Mouse (Mus musculus) heart, adult 18-20 months (tissue): ENCODE measurements around the gene Hoxc4. TPM values are rescaled to one million over a fixed set of nuclear protein-coding genes. Genes with fewer than 3 reads are reported as not detected.

Source experiments
- DNase-seq, 2 experiments: peaks; one replicate each; pipeline ENCODE4 v3.0.0; 2021 to 2022; ENCODE audit warnings: mixed read lengths in 1 of 2
- microRNA-seq, 2 experiments: library from miRNA; unstranded; fragments of <30 nt; microRNA quantifications; one replicate each; pipeline ENCODE4 v1.2.0; 2022
- total RNA-seq, 2 experiments: library from RNA; stranded (reverse); gene quantifications; 2 replicates each; pipeline ENCODE4 v1.2.3; 2021

Hoxc4 gene
- total RNA-seq, 2 experiments from 2014 or later, result 0.23 TPM; not detected in 1

DNA sequence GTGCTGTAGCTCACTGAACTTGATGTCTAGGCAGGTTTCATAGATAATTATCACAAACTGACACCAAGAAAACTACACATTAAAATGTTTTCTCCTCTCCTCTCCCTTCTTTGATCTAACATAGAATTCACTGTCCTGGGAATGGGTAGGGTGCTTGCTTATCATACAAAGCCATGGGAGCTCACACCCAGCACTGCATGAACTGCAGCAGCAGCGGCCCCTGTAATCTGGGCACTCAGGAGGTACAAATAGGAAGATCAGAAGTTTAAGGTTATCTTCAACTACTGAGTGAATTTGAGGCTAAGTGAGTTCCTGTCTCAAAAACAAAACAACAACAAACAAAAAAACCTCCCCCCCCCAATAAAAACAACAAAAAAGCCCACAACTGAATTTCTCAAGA is 66.2 kb downstream of the Hoxc4 start:
- DNase-seq, result no peak

GRCm38 (mm10) chr15:103085831-103086671 is 67.3 kb downstream of the Hoxc4 start:
- DNase-seq, result no peak

Small RNA genes within 50 kb of the gene (microRNA-seq; reads per million reads assigned to microRNA genes)
- gene Mir196a-2 (1.5 to 4.1 reads per million in 2 experiments), gene Mir615 (4.6 to 15.1 reads per million in 2 experiments)

Other genes with a start within 250 kb of the Hoxc4 start
- gene Hoxc13, start 97.8 kb upstream of the Hoxc4 start, total RNA-seq, result not detected
- gene Hoxc12, start 82.2 kb upstream of the Hoxc4 start, total RNA-seq, result not detected
- gene Hoxc11, start 64.5 kb upstream of the Hoxc4 start, total RNA-seq, result not detected
- gene Hoxc10, start 52.1 kb upstream of the Hoxc4 start, total RNA-seq, result not detected
- gene Hoxc5, start 51.5 kb upstream of the Hoxc4 start, total RNA-seq, result under 1 TPM in 1 of 2 experiments, not detected in 1; 0.18 TPM
- gene Hoxc9, start 42.5 kb upstream of the Hoxc4 start, total RNA-seq, result not detected
- gene Hoxc8, start 28.3 kb upstream of the Hoxc4 start, total RNA-seq, result not detected
- gene Hoxc6, start 20.7 kb upstream of the Hoxc4 start, total RNA-seq, result under 1 TPM in 1 of 2 experiments, not detected in 1; 0.18 TPM
- gene Smug1, start 148.2 kb downstream of the Hoxc4 start, total RNA-seq, result 10 to 100 TPM; 10.9 to 12.9 TPM
- gene Cbx5, start 220.9 kb downstream of the Hoxc4 start, total RNA-seq, result 10 to 100 TPM; 49.8 to 53.1 TPM
- 100 to 1,000 TPM; 147 to 150 TPM for gene Hnrnpa1, start 221.5 kb downstream of the Hoxc4 start, total RNA-seq
- gene Nfe2, start 239.5 kb downstream of the Hoxc4 start, total RNA-seq, result 1 to 10 TPM in 1 of 2 experiments, under 1 TPM in 1; 0.46 to 1.2 TPM